Comparison of ENCODE assay signal across 20 mouse cellular contexts in genomic region chr8:106149025-106149424, GRCm38 (mm10). TPM values are rescaled to one million over a fixed set of nuclear protein-coding genes. Genes with fewer than 3 reads are reported as not detected.
DNase-seq lines count a peak whose midpoint lies in the region; ATAC-seq and TF ChIP-seq lines count a peak whose summit lies in the region.
"Had no signal": no experiment of that assay in that cellular context is flagged by ENCODE, and none has a peak within 500 bp of the region (broad histone marks: within the 10 kb centered on the region; RNA-seq: fewer than 3 reads in every experiment).

No protein-coding gene starts in this region.

- H3K9me3 ChIP-seq in liver, postnatal 0 days (ENCODE audit: low read length): no peaks in the 10 kb centered on the region
- H3K9me3 ChIP-seq in hindbrain, postnatal 0 days (ENCODE audit: low read length): no peaks in the 10 kb centered on the region
- H3K9me3 ChIP-seq: embryonic facial prominence, embryonic 13.5 days; hindbrain, embryonic 12.5 days; limb, embryonic 10.5 days; lung, embryonic 15.5 days; midbrain, embryonic 10.5 days had no signal

- no peak for TF ChIP-seq EP300 in liver, postnatal 0 days (IDR thresholded peaks at IDR 0.05; ENCODE audit: low read depth)

- no peak overlapping the region; the same call in 1 of the 2 replicates for H3K4me2 ChIP-seq in liver, postnatal 0 days (ENCODE audit: low read depth, low read length)
- no peak overlapping the region for H3K4me2 ChIP-seq in hindbrain, postnatal 0 days (ENCODE audit: low read depth, low read length)

- TF ChIP-seq POLR2A in bone marrow macrophage, adult 2 months (IDR thresholded peaks at IDR 0.05; ENCODE audit: borderline replicate concordance, low read depth, low read length): no peak

- no peak for TF ChIP-seq CTCF in gastrocnemius, adult 2 months (IDR thresholded peaks at IDR 0.05)
- TF ChIP-seq CTCF in bone marrow macrophage, adult 2 months (IDR thresholded peaks at IDR 0.05; ENCODE audit: low read depth, low read length): no peak
- TF ChIP-seq CTCF in liver, postnatal 0 days (IDR thresholded peaks at IDR 0.05; ENCODE audit: low read depth): no peak
- TF ChIP-seq CTCF in hindbrain, postnatal 0 days (IDR thresholded peaks at IDR 0.05; ENCODE audit: low read depth): no peak

- no peaks in the 10 kb centered on the region for H3K27me3 ChIP-seq in liver, postnatal 0 days (ENCODE audit: insufficient read depth, low read length)
- H3K27me3 ChIP-seq in hindbrain, postnatal 0 days (ENCODE audit: insufficient read depth, low read length): no peaks in the 10 kb centered on the region
- H3K27me3 ChIP-seq: embryonic facial prominence, embryonic 13.5 days; hindbrain, embryonic 12.5 days; lung, embryonic 15.5 days had no signal

- H3K27ac ChIP-seq in gastrocnemius, adult 2 months: peak overlapping the region; percentile 68
- H3K27ac ChIP-seq in bone marrow macrophage, adult 2 months (ENCODE audit: insufficient read depth, low read depth, low read length): peak overlapping the region; percentile 99
- peak overlapping the region; percentile 48; the same call in 1 of the 2 replicates for H3K27ac ChIP-seq in liver, postnatal 0 days (ENCODE audit: low read depth)
- H3K27ac ChIP-seq in hindbrain, postnatal 0 days: no peak overlapping the region
- H3K27ac ChIP-seq: embryonic facial prominence, embryonic 13.5 days; hindbrain, embryonic 12.5 days had no signal

- H3K4me1 ChIP-seq in bone marrow macrophage, adult 2 months (ENCODE audit: control insufficient read depth, insufficient read depth, low read length): peaks cover 62% of the 10 kb centered on the region
- peaks cover 10% of the 10 kb centered on the region; the same call in 1 of the 2 replicates for H3K4me1 ChIP-seq in liver, postnatal 0 days (ENCODE audit: insufficient read depth)
- peaks cover 11% of the 10 kb centered on the region for H3K4me1 ChIP-seq in hindbrain, postnatal 0 days (ENCODE audit: insufficient read depth, low read length)

- H3K9ac ChIP-seq in liver, postnatal 0 days (replicated peaks): no peak overlapping the region
- no peak overlapping the region for H3K9ac ChIP-seq in hindbrain, postnatal 0 days (replicated peaks; ENCODE audit: low read length)

- DNase-seq in gastrocnemius, adult 2 months: no peak
- no peak for DNase-seq in gastrocnemius, postnatal 4 days (ENCODE audit: low spot score in 2 of 2)
- DNase-seq in lung, postnatal 36 days: peak; percentile 65
- DNase-seq in lung, postnatal 25 days (ENCODE audit: low spot score): no peak
- DNase-seq in liver, postnatal 0 days: no peak
- DNase-seq in right cerebral cortex, postnatal 10 days (ENCODE audit: low spot score in 2 of 2): no peak
- no peak for DNase-seq in hindbrain, postnatal 0 days (ENCODE audit: low spot score)
- DNase-seq: B cell, adult 2 months; cerebellum, adult 2 months; kidney, postnatal 10 days; layer of hippocampus, postnatal 36 days; right cerebral cortex, adult 18-20 months; thymus, adult 2 months had no signal

- intact Hi-C loops in gastrocnemius, adult 2 months (cut with DNase I): no loop called here

- WGBS in liver, postnatal 0 days (ENCODE audit: insufficient replicate concordance): 77% methylated on average over 6 of the region's 6 CpGs
- WGBS in hindbrain, postnatal 0 days: 91% methylated on average over 6 of the region's 6 CpGs

- H3K36me3 ChIP-seq in liver, postnatal 0 days (replicated peaks; ENCODE audit: insufficient read depth, low read length): no peaks in the 10 kb centered on the region
- no peaks in the 10 kb centered on the region for H3K36me3 ChIP-seq in hindbrain, postnatal 0 days (ENCODE audit: insufficient read depth, low read length)
- H3K36me3 ChIP-seq: hindbrain, embryonic 12.5 days; lung, embryonic 15.5 days had no signal

- H3K4me3 ChIP-seq in gastrocnemius, adult 2 months: no peak overlapping the region
- H3K4me3 ChIP-seq in bone marrow macrophage, adult 2 months (ENCODE audit: insufficient read depth, low read length): peak overlapping the region; percentile 10
- H3K4me3 ChIP-seq in liver, postnatal 0 days (ENCODE audit: low read depth, low read length): no peak overlapping the region
- H3K4me3 ChIP-seq in hindbrain, postnatal 0 days (ENCODE audit: low read length): no peak overlapping the region

- no peak for ATAC-seq in liver, postnatal 0 days
- no peak for ATAC-seq in hindbrain, postnatal 0 days
- ATAC-seq: intestine, postnatal 0 days had no signal

RNA-seq across cellular contexts. Expression of gene Pla2g15, which starts 1.2 kb away (rescaled TPM):
- total RNA-seq in gastrocnemius, adult 2 months (2021): 1 to 10 TPM; 3.5 TPM
- 1 to 10 TPM; 8.6 to 8.9 TPM for total RNA-seq in gastrocnemius, postnatal 4 days (2021)
- polyA plus RNA-seq in bone marrow macrophage, adult 2 months (2012; ENCODE audit: insufficient read depth, insufficient read length, missing spikeins): 144 and 153 TPM in 2 replicates
- 7.2 and 7.7 TPM in 2 replicates for polyA plus RNA-seq in liver, postnatal 0 days (2015; fragmentation: Nextera tagmentation; extraction: Ambion mirVana)
- total RNA-seq in hindbrain, postnatal 0 days (2014; rRNA removed): 14.9 and 18.2 TPM in 2 replicates
- polyA plus RNA-seq in hindbrain, postnatal 0 days (2015; fragmentation: Nextera tagmentation; extraction: Ambion mirVana): 14.6 and 15.7 TPM in 2 replicates

RNA-seq across cellular contexts. Expression of gene Esrp2, which starts 12.3 kb away (rescaled TPM):
- not detected for total RNA-seq in gastrocnemius, adult 2 months (2021)
- total RNA-seq in gastrocnemius, postnatal 4 days (2021): under 1 TPM in 1 of 2 experiments, not detected in 1; 0.18 TPM
- polyA plus RNA-seq in bone marrow macrophage, adult 2 months (2012; ENCODE audit: insufficient read depth, insufficient read length, missing spikeins): not detected in 2 replicates
- 24.0 and 26.7 TPM in 2 replicates for polyA plus RNA-seq in liver, postnatal 0 days (2015; fragmentation: Nextera tagmentation; extraction: Ambion mirVana)
- total RNA-seq in hindbrain, postnatal 0 days (2014; rRNA removed): 0.10 and 0.75 TPM in 2 replicates
- 0.10 and 0.15 TPM in 2 replicates for polyA plus RNA-seq in hindbrain, postnatal 0 days (2015; fragmentation: Nextera tagmentation; extraction: Ambion mirVana)
- total RNA-seq: layer of hippocampus, postnatal 36 days had no signal

RNA-seq across cellular contexts. Expression of gene Slc7a6, which starts 19.6 kb away (rescaled TPM):
- 10 to 100 TPM; 10.5 to 11.5 TPM for total RNA-seq in gastrocnemius, adult 2 months (2021)
- 10 to 100 TPM; 10.5 to 11.5 TPM for total RNA-seq in gastrocnemius, postnatal 4 days (2021)
- polyA plus RNA-seq in bone marrow macrophage, adult 2 months (2012; ENCODE audit: insufficient read depth, insufficient read length, missing spikeins): 8.3 and 9.4 TPM in 2 replicates
- polyA plus RNA-seq in liver, postnatal 0 days (2015; fragmentation: Nextera tagmentation; extraction: Ambion mirVana): 2.6 and 3.2 TPM in 2 replicates
- total RNA-seq in hindbrain, postnatal 0 days (2014; rRNA removed): 35.2 and 39.1 TPM in 2 replicates
- polyA plus RNA-seq in hindbrain, postnatal 0 days (2015; fragmentation: Nextera tagmentation; extraction: Ambion mirVana): 49.9 and 53.2 TPM in 2 replicates
